Mouse (Mus musculus): Measurements from ENCODE around the gene Rnf181. TPM values are rescaled to one million over a fixed set of nuclear protein-coding genes. Genes with fewer than 3 reads are reported as not detected.

Rnf181 gene
- total RNA-seq, 4 experiments from 2014 or later = 23.5 to 29.8 (median 28.0) TPM

GRCm38 (mm10) chr6:72385258-72385657, 18.5 kb upstream of the Rnf181 start:
- no peak for DNase-seq (ENCODE audit: low spot score in 2 of 2)

GRCm38 (mm10) chr6:72383952-72384351, 17.2 kb upstream of the Rnf181 start:
- DNase-seq (ENCODE audit: low spot score in 2 of 2) = no peak

GRCm38 (mm10) chr6:72383142-72383820, 16.5 kb upstream of the Rnf181 start:
- no peak for DNase-seq (ENCODE audit: low spot score in 2 of 2)

DNA sequence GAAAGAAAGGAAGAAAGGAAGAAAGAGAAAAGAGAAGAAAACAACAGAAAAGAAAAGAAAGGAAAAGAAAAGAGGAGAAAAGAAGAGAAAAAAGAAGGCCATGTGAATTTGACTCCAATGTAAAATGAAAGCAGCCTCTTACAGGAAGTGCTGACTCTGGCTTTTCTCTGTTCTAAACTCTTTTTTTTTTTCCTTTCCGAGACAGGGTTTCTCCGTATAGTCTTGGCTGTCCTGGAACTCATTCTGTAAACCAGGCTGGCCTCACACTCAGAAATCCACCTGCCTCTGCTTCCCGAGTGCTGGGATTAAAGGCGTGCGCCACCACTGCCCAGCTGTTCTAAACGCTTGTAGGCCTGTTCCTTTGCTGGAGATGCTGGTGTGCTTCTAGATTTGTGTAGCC, 15.7 kb upstream of the Rnf181 start:
- no peak for DNase-seq (ENCODE audit: low spot score in 2 of 2)

- DNase-seq (ENCODE audit: low spot score in 2 of 2) = peak; percentile 74 to 83
Measured at GRCm38 (mm10) chr6:72380131-72380770, 13.5 kb upstream of the Rnf181 start, which contains the start of gene Vamp5. Gene Vamp5 (minus strand): TSS chr6:72380468.

DNA sequence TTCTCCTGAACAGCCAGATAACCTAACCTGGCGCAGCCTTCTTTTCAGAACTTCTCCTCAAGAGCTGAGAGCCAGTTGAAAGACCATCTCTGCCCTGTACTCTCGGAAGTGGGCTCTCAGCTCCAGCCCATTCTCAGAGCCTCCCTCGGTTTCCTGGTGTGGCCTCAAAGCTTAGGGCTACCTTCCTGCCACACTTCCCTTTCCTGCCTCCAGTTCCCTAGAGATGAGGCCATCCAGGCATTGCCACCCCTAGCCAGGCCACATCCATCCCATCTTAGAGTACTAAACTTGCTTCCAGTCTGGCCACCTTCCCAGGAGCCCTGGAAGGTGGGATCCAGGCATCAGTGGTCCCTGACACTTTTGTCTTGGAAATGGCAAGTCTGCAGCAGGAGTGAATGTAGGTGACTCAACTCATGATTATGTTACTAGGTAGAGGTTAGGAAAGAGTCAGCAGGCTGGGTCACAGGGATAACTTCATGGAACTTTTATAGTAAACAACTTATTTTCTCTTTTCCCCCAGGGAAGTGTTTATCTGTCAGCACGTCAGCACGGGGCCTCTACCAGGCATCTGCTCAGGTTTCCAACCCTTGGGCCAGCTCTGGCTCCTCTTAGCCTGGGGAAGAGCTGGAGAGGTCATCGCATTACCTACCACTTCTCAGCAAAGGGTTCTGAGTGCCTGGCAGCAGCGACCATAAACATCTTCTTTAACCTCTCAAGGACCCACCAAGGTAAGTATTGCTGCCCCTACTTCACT, 12.8 kb upstream of the Rnf181 start:
- DNase-seq (ENCODE audit: low spot score in 2 of 2) = peak in 1 of 2 experiments; percentile 43

- DNase-seq (ENCODE audit: low spot score in 2 of 2) = no peak
Measured at GRCm38 (mm10) chr6:72378510-72379234, 11.9 kb upstream of the Rnf181 start.

DNA sequence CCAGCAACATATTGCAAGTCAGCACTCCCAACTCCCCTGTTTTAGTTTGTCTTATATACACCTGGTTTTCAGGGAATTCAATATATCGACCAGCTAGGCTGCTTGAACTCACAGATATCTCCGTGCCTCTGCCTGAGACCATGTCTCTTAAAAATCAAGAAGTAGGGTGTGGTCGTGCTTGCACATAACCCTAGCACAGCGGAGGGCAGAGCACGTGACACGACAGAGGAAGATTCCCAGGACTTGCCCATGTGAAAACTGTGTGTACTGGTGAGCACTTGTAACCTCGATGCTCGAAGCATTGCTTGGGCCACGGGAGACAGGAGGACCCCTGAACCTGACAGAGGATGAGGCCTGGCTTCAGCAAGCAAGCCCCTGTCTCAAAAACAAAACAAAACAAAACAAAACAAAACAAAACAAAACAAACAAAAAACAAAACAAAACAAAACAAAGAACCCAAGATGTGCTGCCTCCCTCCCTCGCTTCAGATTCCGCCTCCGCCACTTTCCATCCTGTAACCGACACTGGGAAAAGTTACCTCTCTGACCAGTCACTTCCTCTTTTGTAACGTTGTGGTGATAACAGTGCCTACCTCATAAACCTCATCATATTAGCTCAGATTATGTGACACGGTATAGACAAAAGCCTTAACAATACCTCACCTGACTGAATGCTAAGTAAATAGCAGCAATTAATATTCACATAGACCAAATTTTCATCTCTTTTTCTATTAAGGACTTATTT, 8.2 kb upstream of the Rnf181 start:
- no peak for DNase-seq (ENCODE audit: low spot score in 2 of 2)

GRCm38 (mm10) chr6:72374206-72374605, 7.5 kb upstream of the Rnf181 start:
- no peak for DNase-seq (ENCODE audit: low spot score in 2 of 2)

- DNase-seq (ENCODE audit: low spot score in 2 of 2) = no peak
Measured at GRCm38 (mm10) chr6:72373184-72373583, 6.4 kb upstream of the Rnf181 start.

- DNase-seq (ENCODE audit: low spot score in 2 of 2) = no peak
Measured at GRCm38 (mm10) chr6:72371571-72371970, 4.8 kb upstream of the Rnf181 start.

- no peak for DNase-seq (ENCODE audit: low spot score in 2 of 2)
Measured at GRCm38 (mm10) chr6:72371147-72371546, 4.4 kb upstream of the Rnf181 start.

DNA sequence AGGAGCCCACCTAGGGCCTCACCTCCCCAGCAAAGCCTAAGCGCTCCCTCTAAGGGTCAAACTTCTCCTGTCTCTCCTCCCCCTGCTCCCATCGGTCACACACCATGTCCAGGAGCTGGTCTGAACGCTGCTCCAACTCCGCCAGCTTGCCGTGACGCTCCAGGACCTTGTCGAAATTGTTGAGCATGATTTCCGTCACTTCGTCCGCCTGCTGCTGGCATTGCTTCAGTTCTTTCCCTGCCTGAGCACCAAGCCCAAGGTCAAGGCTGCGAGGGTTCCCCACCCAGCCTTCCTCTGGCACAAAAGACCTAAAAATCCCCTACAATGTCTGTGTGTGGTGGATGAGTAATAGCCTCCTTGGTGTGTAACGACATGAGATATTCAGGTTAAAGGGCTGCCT, 3.3 kb upstream of the Rnf181 start:
- no peak for DNase-seq (ENCODE audit: low spot score in 2 of 2)

DNA sequence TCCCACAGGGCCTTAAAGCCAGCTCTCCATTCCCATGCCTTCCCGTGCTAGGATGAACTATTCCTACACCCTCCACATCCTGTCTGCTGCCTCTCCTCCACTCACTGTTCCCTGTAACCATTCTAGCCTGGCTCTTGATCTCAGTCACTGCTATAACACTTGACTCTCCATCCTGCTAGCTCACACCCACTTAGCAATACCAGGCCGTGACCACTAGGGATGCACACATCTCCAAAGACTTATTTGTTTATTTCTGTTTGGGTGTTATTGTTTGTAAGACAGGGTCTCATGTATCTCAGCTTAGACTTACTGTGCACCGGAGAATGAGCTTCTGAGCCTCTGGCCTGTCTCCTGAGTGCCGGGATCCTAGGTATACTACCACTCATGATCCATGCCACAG, 2.8 kb upstream of the Rnf181 start:
- DNase-seq (ENCODE audit: low spot score in 2 of 2) = no peak

DNA sequence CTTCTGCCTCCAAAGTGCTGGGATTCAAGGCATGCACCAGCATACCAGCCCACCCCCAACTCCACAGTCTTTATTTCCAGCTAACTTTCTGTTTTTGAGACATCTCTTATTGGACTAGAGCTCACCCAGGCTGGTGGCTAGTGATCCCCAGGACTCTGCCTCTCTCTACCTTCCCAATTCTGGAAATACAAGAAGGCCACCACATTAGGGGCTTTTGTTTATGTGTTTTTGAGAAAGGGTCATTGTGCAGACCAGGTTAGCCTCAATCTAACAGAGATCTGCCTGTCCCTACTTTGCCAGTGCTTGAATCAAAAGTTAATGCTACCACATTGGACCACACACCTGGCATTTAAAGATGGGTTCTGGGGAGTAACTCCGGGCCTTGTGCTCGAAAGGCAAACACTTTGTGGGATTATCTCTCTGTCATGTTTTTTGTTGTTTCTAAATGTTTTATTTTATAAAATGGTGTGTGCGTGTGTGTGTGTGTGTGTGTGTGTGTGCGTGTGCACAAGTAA, 761 bp upstream of the Rnf181 start:
- DNase-seq (ENCODE audit: low spot score in 2 of 2) = no peak

DNA sequence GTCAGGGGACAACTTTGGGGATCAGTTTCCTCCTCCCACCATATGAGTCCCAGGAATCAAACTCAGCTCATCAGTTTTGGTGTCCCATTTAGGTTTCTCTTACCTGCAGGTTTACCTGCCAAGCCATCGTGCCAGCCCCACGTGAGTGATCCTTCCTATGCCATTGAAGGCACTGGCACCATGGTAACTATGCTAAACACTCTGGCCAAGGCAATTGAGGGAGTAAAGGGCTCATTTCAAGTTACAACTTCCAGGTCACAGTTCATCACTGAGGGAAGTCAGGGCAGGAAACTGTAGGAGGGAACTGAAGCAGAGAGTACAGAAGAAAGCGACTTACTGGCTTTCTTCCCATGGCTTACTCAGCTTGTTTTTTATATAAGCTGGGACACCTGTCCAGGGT, 452 bp downstream of the Rnf181 start:
- no peak for DNase-seq (ENCODE audit: low spot score in 2 of 2)

DNA sequence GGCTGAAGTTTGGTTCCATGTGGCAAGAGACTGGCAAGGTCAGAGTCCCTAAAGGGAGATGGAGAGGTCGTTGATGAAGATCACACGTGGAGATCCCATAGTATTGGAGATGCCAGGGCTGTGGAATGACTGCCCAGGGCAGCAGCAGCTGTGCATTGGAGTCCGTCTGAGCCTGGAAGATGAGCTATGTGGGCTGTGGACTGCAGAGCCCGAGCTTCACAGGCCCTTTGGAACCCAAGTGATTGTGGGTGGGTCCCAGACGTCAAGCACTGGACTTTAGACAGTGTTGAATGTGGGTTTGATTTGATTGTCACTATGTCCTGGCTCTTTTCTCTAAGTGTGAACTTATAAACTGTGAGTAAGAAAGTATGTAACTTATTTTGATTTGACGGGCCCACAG, 1.8 kb downstream of the Rnf181 start:
- DNase-seq (ENCODE audit: low spot score in 2 of 2) = no peak

DNA sequence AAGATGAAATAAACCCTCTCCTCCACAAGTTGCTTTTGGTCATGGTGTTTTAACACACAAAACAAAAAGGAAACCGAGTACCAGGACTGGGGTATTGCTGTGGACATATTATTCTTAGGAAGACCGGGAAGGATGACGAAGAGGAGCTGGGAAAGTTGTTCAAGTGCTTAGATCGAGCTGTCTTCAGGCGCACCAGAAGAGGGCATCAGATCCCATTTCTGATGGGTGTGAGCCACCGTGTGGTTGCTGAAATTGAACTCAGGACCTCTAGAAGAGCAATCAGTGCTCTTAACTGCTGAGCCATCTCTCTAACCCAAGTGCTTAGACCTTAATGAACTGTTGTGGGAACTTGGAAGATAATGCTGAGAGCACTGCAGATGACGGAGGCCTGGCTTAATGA, 2.7 kb downstream of the Rnf181 start:
- DNase-seq (ENCODE audit: low spot score in 2 of 2) = no peak

GRCm38 (mm10) chr6:72362132-72363028, 4.4 kb downstream of the Rnf181 start:
- peak; percentile 93 to 94 for DNase-seq (ENCODE audit: low spot score in 2 of 2)

- no peak for DNase-seq (ENCODE audit: low spot score in 2 of 2)
Measured at GRCm38 (mm10) chr6:72361121-72361551, 5.6 kb downstream of the Rnf181 start.

All from gastrocnemius, adult 8-10 months (tissue).